Mouse (Mus musculus) midbrain, embryonic 14.5 days (tissue): ENCODE measurements around the gene Fuca2. TPM values are rescaled to one million over a fixed set of nuclear protein-coding genes. Genes with fewer than 3 reads are reported as not detected.

Source experiments
- ATAC-seq: fragments of 200-750 bp; cut with Nextera tagmentation; 2 replicates; pipeline ENCODE4 v1.8.0; 2017; ENCODE audit warnings: moderate number of reproducible peaks, moderate library complexity; ENCODE audit not compliant: low FRiP score, low TSS enrichment
- DNase-seq: peaks from one replicate; pipeline ENCODE4 v3.0.0-alpha.2; 2015
- H3K27ac ChIP-seq: fragments of 300-500 bp; sonication (generic); replicated peaks from 2 replicates; pipeline ENCODE4 v1.5.1; 2014; ENCODE audit warnings: mild to moderate bottlenecking, low read depth, low read length, moderate library complexity
- H3K27me3 ChIP-seq: fragments of 300-500 bp; sonication (generic); 2 replicates; pipeline ENCODE4 v1.6.1; 2014; ENCODE audit warnings: low read length, control low read depth, mixed read lengths; ENCODE audit not compliant: control insufficient read depth, insufficient read depth
- H3K36me3 ChIP-seq: fragments of 300-500 bp; sonication (generic); 2 replicates; pipeline ENCODE4 v1.6.1; 2014; ENCODE audit warnings: low read length, control low read depth; ENCODE audit not compliant: control insufficient read depth, insufficient read depth
- H3K4me1 ChIP-seq: fragments of 300-500 bp; sonication (generic); 2 replicates; pipeline ENCODE4 v1.6.1; 2014; ENCODE audit warnings: mild to moderate bottlenecking, antibody characterized with exemption, low read length, control low read depth; ENCODE audit not compliant: control insufficient read depth, insufficient read depth
- H3K4me2 ChIP-seq: fragments of 300-500 bp; sonication (generic); 2 replicates; pipeline ENCODE4 v1.6.1; 2014; ENCODE audit warnings: mild to moderate bottlenecking, low read length, moderate library complexity
- H3K4me3 ChIP-seq: fragments of 300-500 bp; sonication (generic); replicated peaks from 2 replicates; pipeline ENCODE4 v1.5.1; 2014; ENCODE audit warnings: low read depth, low read length
- H3K9ac ChIP-seq: fragments of 300-500 bp; sonication (generic); replicated peaks from 2 replicates; pipeline ENCODE4 v1.6.1; 2014; ENCODE audit warnings: mild to moderate bottlenecking, low read length, moderate library complexity
- H3K9me3 ChIP-seq: fragments of 300-500 bp; sonication (generic); 2 replicates; pipeline ENCODE4 v1.6.1; 2016; ENCODE audit warnings: low read length, control low read depth, mixed read lengths; ENCODE audit not compliant: control insufficient read depth
- WGBS: fragments of 180-500 bp; shearing (Covaris S2); extraction: QIAGEN DNeasy Blood & Tissue Kit; methylation state at CpG from one replicate; pipeline ENCODE4 v1.1.7; 2014; 5-methylcytosine and 5-hydroxymethylcytosine counted together
- polyA plus RNA-seq: library from polyadenylated mRNA; unstranded; fragments of >200 nt; fragmentation: Nextera tagmentation; extraction: Ambion mirVana; gene quantifications from 2 replicates; pipeline ENCODE4 v1.2.1, GENCODE M21; 2014

Fuca2 gene
- polyA plus RNA-seq, 1 experiment from 2014 or later: 36.5 TPM

DNA sequence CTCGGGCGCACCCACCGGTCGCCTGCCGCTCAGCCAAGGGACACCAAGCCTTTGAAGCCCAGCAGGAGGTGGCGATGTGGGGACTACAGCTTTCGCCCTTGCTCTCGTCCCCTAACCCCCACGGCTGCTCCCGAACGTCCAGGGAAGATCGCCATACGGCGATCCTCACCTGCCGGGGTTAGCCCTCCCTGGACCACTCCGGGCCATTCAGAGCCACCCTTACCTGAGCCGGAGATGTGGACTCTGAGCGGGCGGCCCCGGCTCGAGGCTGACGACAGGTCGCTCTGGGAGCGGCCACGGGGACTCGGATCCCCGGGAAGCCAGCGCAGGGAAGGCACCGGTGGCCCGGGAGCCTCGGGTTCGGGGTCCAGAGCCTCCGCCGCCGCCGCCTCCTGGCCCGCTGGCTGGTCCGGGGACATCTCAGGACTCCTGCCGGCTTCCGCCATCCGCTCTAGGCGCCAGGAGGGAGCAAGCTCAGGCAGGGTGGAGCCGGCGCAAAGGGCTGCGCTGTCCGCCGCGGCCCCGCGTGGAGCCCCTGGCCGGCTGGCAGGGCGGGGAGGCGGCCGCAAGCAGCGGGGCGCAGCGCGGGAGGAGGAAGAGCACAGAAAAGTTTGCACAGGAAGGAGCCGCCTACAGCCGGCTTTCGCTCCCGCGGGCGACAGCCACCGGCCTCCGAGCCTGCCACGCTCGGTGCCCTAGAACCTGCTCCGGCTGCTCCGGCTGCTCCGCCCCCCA, 25.3 kb upstream of the Fuca2 start, which contains the start of gene Phactr2:
Gene Phactr2 (minus strand): TSS at position 580 of the 735 bp plus-strand sequence.
- Histone ChIP-seq H3K9ac (peak within 1 kb of the TSS; percentile 69), H3K4me3 (peak within 1 kb of the TSS; percentile 68), H3K27ac (no peak within 1 kb of the TSS), H3K36me3 (no peaks in the 10 kb centered on the region), H3K4me1 (no peaks in the 10 kb centered on the region), H3K4me2 (peak within 1 kb of the TSS; percentile 100), H3K27me3 (peaks cover 38% of the 10 kb centered on the region), H3K9me3 (no peaks in the 10 kb centered on the region)
- ATAC-seq (peak; percentile 74), DNase-seq (peak; percentile 70)
- WGBS: under 1% methylated on average over 65 of the region's 71 CpGs

DNA sequence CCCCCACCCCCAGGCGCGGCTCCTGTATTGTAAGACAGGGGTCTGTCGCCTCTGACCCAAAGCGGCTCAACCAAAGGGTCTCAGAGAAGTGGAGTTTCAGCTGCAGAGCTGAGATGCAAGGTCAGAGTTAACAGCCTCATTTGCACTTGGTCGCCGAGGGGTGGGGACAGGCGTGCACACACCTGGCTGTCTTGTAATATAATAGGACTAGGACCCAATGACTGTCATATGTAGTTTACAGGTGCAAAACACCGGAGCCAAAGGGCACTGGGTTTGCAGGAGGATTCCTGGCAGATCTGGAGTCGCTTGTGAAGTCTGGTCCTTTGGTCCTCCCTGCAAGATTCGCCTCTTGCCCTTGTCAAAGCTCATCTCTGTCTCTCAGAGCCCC, 24.8 kb upstream of the Fuca2 start:
- Histone ChIP-seq H3K4me2 (peak overlapping the region; percentile 100), H3K4me3 (peak overlapping the region; percentile 68), H3K9me3 (no peaks in the 10 kb centered on the region), H3K9ac (peak overlapping the region; percentile 69), H3K36me3 (no peaks in the 10 kb centered on the region), H3K4me1 (no peaks in the 10 kb centered on the region), H3K27ac (no peak overlapping the region), H3K27me3 (peaks cover 38% of the 10 kb centered on the region)
- 7% methylated on average over 10 of the region's 10 CpGs for WGBS
- ATAC-seq: no peak; the same call in 1 of the 2 replicates
- DNase-seq: peak; percentile 31

DNA sequence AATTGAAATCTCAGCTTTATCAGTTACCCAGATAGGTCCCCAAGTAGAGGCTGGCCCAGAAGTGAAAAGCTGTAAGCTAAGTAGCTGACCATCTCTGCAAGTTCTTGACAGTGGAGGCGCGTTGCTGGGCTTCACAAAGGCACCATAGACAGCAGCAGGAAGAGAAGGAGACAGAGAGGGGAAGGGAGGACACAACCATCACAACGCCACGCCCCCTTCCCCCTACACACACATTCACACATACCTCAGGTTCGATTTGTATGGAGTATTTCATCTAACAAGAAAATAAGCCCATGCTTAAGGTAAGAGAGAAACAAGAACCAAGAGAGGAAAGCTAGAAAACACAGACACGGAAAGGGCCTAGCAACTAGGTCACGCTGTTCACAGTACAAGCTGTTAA, 24.2 kb upstream of the Fuca2 start:
- Histone ChIP-seq H3K36me3 (no peaks in the 10 kb centered on the region), H3K9ac (no peak overlapping the region), H3K27me3 (peaks cover 38% of the 10 kb centered on the region), H3K4me1 (no peaks in the 10 kb centered on the region), H3K27ac (no peak overlapping the region), H3K4me3 (no peak overlapping the region), H3K4me2 (peak overlapping the region; percentile 100; the same call in 1 of the 2 replicates), H3K9me3 (no peaks in the 10 kb centered on the region)
- 37% methylated on average over 7 of the region's 7 CpGs for WGBS
- DNase-seq: no peak
- ATAC-seq: no peak

DNA sequence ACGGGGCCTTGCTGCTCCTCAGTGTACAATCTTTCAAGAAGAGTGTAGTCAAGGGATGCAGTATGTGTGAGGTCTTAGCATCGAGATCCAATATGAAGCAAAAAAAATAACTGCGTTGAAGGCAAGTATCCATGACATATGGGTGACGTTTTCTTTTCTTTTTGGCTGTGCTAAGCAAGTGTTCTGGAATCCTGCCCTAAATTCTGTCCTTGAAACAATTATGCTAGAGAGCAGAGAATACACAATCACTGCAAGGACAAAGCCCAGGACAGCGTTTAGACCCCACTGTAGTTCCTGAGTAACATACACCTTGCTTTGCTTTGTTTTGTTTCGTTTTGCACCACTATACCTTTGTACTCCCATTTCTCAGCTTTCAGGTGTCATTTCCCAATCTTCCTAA, 20.0 kb upstream of the Fuca2 start:
- no peak overlapping the region for H3K4me3 ChIP-seq
- no peaks in the 10 kb centered on the region for H3K36me3 ChIP-seq
- ATAC-seq (no peak), DNase-seq (no peak)
- no peak overlapping the region for H3K27ac ChIP-seq
- H3K4me1 ChIP-seq: no peaks in the 10 kb centered on the region
- 86% methylated on average over 6 of the region's 6 CpGs for WGBS
- no peak overlapping the region for H3K4me2 ChIP-seq
- H3K9ac ChIP-seq: no peak overlapping the region
- H3K27me3 ChIP-seq: peaks cover 19% of the 10 kb centered on the region
- no peaks in the 10 kb centered on the region for H3K9me3 ChIP-seq

DNA sequence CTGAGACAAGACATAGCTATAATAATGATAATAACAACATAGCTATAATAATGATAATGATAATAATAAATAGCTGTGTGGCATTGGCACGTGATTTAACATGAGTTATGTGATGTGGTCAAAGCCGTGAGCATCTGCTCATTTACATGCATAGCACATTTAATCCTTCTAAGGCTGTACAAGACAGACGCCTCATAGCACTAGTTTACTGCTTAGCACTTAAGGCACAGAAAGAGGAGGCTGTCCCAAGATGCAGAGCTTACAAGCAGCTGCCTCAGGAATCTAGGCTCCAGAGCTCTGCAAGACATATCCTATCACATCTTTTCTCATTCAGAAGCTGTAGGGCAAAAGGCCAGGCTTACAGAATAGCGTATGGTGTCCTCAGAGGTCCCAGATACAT, 13.4 kb upstream of the Fuca2 start:
- 51% methylated on average over 4 of the region's 4 CpGs for whole genome bisulfite sequencing
- Histone ChIP-seq H3K4me2 (no peak overlapping the region), H3K9ac (no peak overlapping the region), H3K4me1 (no peaks in the 10 kb centered on the region), H3K9me3 (no peaks in the 10 kb centered on the region), H3K27ac (no peak overlapping the region), H3K36me3 (no peaks in the 10 kb centered on the region), H3K4me3 (no peak overlapping the region), H3K27me3 (no peaks in the 10 kb centered on the region)
- DNase-seq (peak; percentile 6), ATAC-seq (no peak)

DNA sequence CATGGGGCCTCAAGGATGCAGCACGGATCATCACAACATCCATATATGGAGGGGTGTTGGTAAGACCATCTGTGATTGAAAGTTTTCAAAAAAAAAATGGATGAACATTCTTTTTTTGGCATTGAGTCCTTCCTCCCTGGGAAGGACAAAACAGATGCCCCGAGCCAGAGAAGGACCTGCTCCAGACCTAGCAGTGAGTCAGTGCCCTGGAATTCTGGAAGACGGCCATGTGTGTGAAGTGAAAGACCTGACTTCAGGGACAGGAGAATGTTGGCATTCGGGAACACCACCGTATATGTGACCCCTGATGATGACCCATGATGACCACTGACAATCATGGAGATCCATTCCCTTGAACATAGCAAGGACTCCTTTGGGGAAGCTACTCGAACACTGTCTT, 9.7 kb upstream of the Fuca2 start:
- no peaks in the 10 kb centered on the region for H3K27me3 ChIP-seq
- ATAC-seq (no peak), DNase-seq (no peak)
- no peak overlapping the region for H3K27ac ChIP-seq
- no peak overlapping the region for H3K4me2 ChIP-seq
- WGBS: 91% methylated on average over 6 of the region's 6 CpGs
- H3K4me1 ChIP-seq: no peaks in the 10 kb centered on the region
- no peaks in the 10 kb centered on the region for H3K36me3 ChIP-seq
- no peaks in the 10 kb centered on the region for H3K9me3 ChIP-seq
- H3K4me3 ChIP-seq: no peak overlapping the region
- H3K9ac ChIP-seq: no peak overlapping the region

DNA sequence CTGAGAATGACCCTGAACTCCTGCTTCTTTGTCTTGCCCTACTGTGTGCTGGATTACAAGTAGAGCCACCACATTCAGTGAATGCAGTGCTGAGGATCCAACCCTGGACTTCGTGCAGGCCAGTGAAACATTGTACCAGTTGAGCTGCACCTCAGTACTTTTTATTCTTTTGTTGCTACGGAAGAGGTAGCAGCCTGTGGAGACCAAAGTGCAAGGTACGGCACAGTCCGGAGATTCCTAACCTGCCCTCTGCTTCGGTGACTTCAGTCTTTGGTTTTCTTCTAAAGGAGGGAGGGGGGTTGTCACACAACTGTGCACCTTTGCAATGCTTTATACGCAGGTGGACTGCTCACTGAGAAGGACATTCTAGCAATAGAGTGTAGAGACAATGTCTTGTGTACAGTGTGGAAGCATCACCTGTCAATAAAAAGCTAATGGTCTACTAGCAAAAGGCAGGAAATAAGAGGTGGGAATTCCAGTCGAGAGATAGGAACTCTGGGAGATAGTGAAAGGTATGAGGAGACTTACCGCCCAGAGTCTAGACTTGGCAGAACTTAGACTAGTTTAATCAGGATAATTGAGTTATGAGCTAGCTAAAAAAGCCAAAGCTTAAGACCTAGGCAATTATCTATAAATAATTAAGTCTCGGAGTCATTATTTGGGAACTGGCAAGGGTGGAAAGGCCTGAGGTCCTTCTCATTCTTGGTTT, 5.2 kb upstream of the Fuca2 start:
- H3K9me3 ChIP-seq: no peaks in the 10 kb centered on the region
- ATAC-seq: no peak; the same call in 1 of the 2 replicates
- H3K4me2 ChIP-seq: no peak overlapping the region
- no peak overlapping the region for H3K9ac ChIP-seq
- 92% methylated on average over 9 of the region's 9 CpGs for WGBS
- no peak overlapping the region for H3K27ac ChIP-seq
- DNase-seq: no peak
- H3K36me3 ChIP-seq: no peaks in the 10 kb centered on the region
- no peaks in the 10 kb centered on the region for H3K4me1 ChIP-seq
- H3K27me3 ChIP-seq: no peaks in the 10 kb centered on the region
- H3K4me3 ChIP-seq: no peak overlapping the region

DNA sequence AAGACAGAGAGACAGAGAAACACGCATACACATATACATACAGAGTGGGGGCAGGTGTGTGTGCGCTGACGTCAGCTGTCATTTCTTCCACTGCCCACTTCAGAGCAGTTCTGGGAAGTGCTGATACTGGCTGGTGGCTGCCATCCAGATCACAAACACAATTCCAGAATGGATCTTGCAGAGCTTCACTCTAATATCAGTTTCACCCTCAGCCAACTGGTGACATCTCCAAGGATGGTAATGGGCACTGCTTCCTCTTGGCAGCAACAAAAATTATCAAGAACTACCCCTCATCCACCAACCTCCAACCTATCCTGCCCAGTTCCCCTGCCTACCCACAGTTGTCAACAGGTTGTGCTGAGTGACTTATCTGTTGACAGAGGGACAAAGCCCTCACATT, 3.0 kb upstream of the Fuca2 start:
- DNase-seq (no peak), ATAC-seq (no peak)

More for the DNA sequence above, 3.0 kb upstream of the Fuca2 start:
- 89% methylated on average over 3 of the region's 3 CpGs for WGBS
- Histone ChIP-seq H3K4me1 (no peaks in the 10 kb centered on the region), H3K4me3 (no peak overlapping the region), H3K27ac (no peak overlapping the region), H3K36me3 (no peaks in the 10 kb centered on the region), H3K4me2 (no peak overlapping the region), H3K9me3 (no peaks in the 10 kb centered on the region), H3K27me3 (no peaks in the 10 kb centered on the region), H3K9ac (no peak overlapping the region)
